Mouse (Mus musculus) lung, postnatal 0 days (tissue): ENCODE results near the gene Gdap2. TPM values are rescaled to one million over a fixed set of nuclear protein-coding genes. Genes with fewer than 3 reads are reported as not detected.

Experiments used
- ATAC-seq: fragments of 200-750 bp; cut with Nextera tagmentation; 2 replicates; pipeline ENCODE4 v1.8.0; 2017; ENCODE audit warnings: moderate library complexity
- DNase-seq: peaks from one replicate; pipeline ENCODE4 v3.0.0-alpha.2; 2016; ENCODE audit warnings: low spot score
- H3K27ac ChIP-seq: fragments of 300-500 bp; sonication (generic); 2 replicates; pipeline ENCODE4 v1.5.1; 2014; ENCODE audit warnings: antibody characterized with exemption, mild to moderate bottlenecking, low read length, mixed read lengths
- H3K27me3 ChIP-seq: fragments of 300-500 bp; sonication (generic); replicated peaks from 2 replicates; pipeline ENCODE4 v1.6.1; 2014; ENCODE audit warnings: low read length, mixed read lengths; ENCODE audit not compliant: insufficient read depth
- H3K36me3 ChIP-seq: fragments of 300-500 bp; sonication (generic); 2 replicates; pipeline ENCODE4 v1.6.1; 2014; ENCODE audit warnings: low read length, mixed read lengths; ENCODE audit not compliant: insufficient read depth
- H3K4me1 ChIP-seq: fragments of 300-500 bp; sonication (generic); 2 replicates; pipeline ENCODE4 v1.6.1; 2014; ENCODE audit warnings: antibody characterized with exemption, low read depth, low read length, mixed read lengths; ENCODE audit not compliant: insufficient read depth
- H3K4me2 ChIP-seq: fragments of 300-500 bp; sonication (generic); replicated peaks from 2 replicates; pipeline ENCODE4 v1.6.1; 2014; ENCODE audit warnings: low read depth, mild to moderate bottlenecking, low read length, moderate library complexity, mixed read lengths
- H3K4me3 ChIP-seq: fragments of 300-500 bp; sonication (generic); 2 replicates; pipeline ENCODE4 v1.5.1; 2014; ENCODE audit warnings: low read depth, low read length
- H3K9ac ChIP-seq: fragments of 300-500 bp; sonication (generic); replicated peaks from 2 replicates; pipeline ENCODE4 v1.6.1; 2014; ENCODE audit warnings: low read depth, mild to moderate bottlenecking
- H3K9me3 ChIP-seq: fragments of 300-500 bp; sonication (generic); 2 replicates; pipeline ENCODE4 v1.6.1; 2016; ENCODE audit warnings: low read length, mixed read lengths
- CTCF ChIP-seq: IDR thresholded peaks from 2 replicates; pipeline ENCODE4 v1.5.1; 2016; ENCODE audit warnings: antibody characterized with exemption, mild to moderate bottlenecking
- EP300 ChIP-seq: IDR thresholded peaks from 2 replicates; pipeline ENCODE4 v1.6.1; 2016; ENCODE audit warnings: antibody characterized with exemption, mild to moderate bottlenecking, control low read depth
- WGBS: fragments of 180-500 bp; shearing (Covaris S2); extraction: QIAGEN DNeasy Blood & Tissue Kit; methylation state at CpG from one replicate; pipeline ENCODE4 v1.1.7; 2014; 5-methylcytosine and 5-hydroxymethylcytosine counted together
- polyA plus RNA-seq: library from polyadenylated mRNA; unstranded; fragments of >200 nt; fragmentation: Nextera tagmentation; extraction: Ambion mirVana; gene quantifications from 2 replicates; pipeline ENCODE4 v1.2.1, GENCODE M21; 2015

Gene Gdap2
- polyA plus RNA-seq, 1 experiment from 2014 or later, result 21.3 TPM

DNA sequence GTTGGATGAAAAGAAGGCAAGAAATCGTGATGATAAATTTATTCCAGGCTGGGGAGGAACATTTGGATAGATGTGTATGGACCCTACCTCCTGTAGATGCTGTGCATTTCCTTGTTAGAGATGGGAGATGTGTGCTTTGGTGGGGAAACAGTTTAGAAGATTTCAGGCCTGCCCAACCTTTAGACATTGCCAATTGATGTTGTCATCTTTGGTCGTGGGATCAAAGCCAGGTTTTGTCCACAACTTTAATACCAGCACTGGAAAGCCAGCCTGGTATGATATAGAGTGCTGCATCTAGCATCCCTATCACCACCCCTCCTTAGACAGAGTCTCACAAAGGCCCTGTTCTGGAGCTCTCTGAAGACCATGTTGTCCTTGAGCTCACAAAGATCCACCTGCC, 1.4 kb downstream of the Gdap2 start:
- WGBS, result 71% methylated on average over 2 of the region's 2 CpGs
- no peak for DNase-seq
- Histone ChIP-seq H3K4me3 (no peak overlapping the region), H3K9ac (no peak overlapping the region), H3K27ac (no peak overlapping the region), H3K27me3 (no peaks in the 10 kb centered on the region), H3K36me3 (0 out of 2 replicates have a peak, but pooled peaks cover 9% of the 10 kb centered on the region), H3K9me3 (no peaks in the 10 kb centered on the region), H3K4me2 (no peak overlapping the region), H3K4me1 (peaks cover 4% of the 10 kb centered on the region; the same call in 1 of the 2 replicates)
- TF ChIP-seq EP300 (no peak), CTCF (no peak)
- no peak for ATAC-seq

- no peak for TF ChIP-seq EP300
- no peak for TF ChIP-seq CTCF
- Histone ChIP-seq H3K9me3 (no peaks in the 10 kb centered on the region), H3K27ac (no peak overlapping the region), H3K4me2 (no peak overlapping the region), H3K4me1 (peaks cover 4% of the 10 kb centered on the region; the same call in 1 of the 2 replicates), H3K4me3 (no peak overlapping the region), H3K9ac (no peak overlapping the region), H3K27me3 (no peaks in the 10 kb centered on the region), H3K36me3 (no peaks in the 10 kb centered on the region)
- no peak for ATAC-seq
- DNase-seq, result no peak
Observed at GRCm38 (mm10) chr3:100164991-100165390, 2.8 kb downstream of the Gdap2 start.

- H3K27ac ChIP-seq, result no peak overlapping the region
- no peak overlapping the region for H3K9ac ChIP-seq
- H3K36me3 ChIP-seq, result peaks cover 39% of the 10 kb centered on the region; the same call in 1 of the 2 replicates
- WGBS, result 87% methylated on average over 2 of the region's 2 CpGs
- H3K27me3 ChIP-seq, result no peaks in the 10 kb centered on the region
- H3K4me3 ChIP-seq, result no peak overlapping the region
- no peak overlapping the region for H3K4me2 ChIP-seq
- H3K4me1 ChIP-seq, result no peaks in the 10 kb centered on the region
- ATAC-seq, result no peak
- DNase-seq, result peak; percentile 15
- TF ChIP-seq EP300 (no peak), CTCF (no peak)
- H3K9me3 ChIP-seq, result no peaks in the 10 kb centered on the region
Observed at GRCm38 (mm10) chr3:100176031-100176430, 13.8 kb downstream of the Gdap2 start.

DNA sequence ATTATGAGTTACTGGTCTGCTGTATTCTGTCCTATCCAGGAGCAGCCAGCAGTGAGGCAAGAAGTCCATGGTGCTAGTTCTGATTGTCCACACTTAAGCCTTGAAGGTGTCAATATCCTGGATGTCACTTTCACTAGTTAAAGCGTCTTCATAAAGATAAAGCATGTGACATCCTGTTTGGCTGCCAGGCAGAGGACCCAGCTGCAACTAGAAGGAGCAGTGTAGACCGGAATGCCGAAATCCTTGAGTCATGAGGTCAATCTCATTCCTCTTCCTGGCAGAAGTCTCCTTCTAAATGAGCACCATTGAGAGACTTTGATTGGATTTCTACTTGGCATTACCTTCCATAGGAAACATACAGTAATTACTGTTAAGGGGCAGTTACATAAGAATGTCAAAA, 18.3 kb downstream of the Gdap2 start:
- no peaks in the 10 kb centered on the region for H3K4me1 ChIP-seq
- WGBS, result 45% methylated on average over 3 of the region's 3 CpGs
- TF ChIP-seq EP300 (no peak), CTCF (no peak)
- ATAC-seq (no peak), DNase-seq (no peak)
- no peak overlapping the region for H3K4me3 ChIP-seq
- no peaks in the 10 kb centered on the region for H3K9me3 ChIP-seq
- no peak overlapping the region for H3K4me2 ChIP-seq
- no peaks in the 10 kb centered on the region for H3K27me3 ChIP-seq
- peaks cover 38% of the 10 kb centered on the region; the same call in 1 of the 2 replicates for H3K36me3 ChIP-seq
- no peak overlapping the region for H3K9ac ChIP-seq
- no peak overlapping the region for H3K27ac ChIP-seq

DNA sequence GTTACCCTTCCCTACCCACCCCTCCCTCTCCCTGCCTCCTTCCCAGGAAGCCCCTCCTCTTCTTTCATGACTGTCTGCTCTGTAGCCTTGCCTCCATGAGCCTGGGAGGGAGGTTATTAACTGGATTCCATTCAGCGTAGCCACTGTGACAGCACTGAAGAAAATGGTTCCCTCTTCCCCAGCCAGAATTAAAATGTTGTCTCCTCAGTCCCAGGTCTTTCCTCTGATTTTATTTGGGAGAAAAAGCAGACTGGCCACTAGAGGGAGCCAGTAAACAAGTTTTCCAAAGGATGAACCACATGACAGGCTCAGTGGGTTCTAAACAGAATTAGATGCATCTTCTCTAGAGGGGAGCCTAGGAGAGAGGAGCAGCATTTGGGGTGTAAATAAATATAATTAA, 27.3 kb downstream of the Gdap2 start:
- H3K36me3 ChIP-seq, result peaks cover 26% of the 10 kb centered on the region
- H3K27me3 ChIP-seq, result no peaks in the 10 kb centered on the region
- no peak overlapping the region for H3K4me2 ChIP-seq
- H3K4me3 ChIP-seq, result no peak overlapping the region
- H3K9me3 ChIP-seq, result no peaks in the 10 kb centered on the region
- no peak overlapping the region for H3K9ac ChIP-seq
- DNase-seq, result peak; percentile 78
- peak; percentile 81 for TF ChIP-seq CTCF
- TF ChIP-seq EP300, result no peak
- WGBS, result 50% methylated on average over 1 of the region's 1 CpGs
- no peaks in the 10 kb centered on the region for H3K4me1 ChIP-seq
- peak; percentile 33; the same call in 1 of the 2 replicates for ATAC-seq
- H3K27ac ChIP-seq, result no peak overlapping the region

- peaks cover 26% of the 10 kb centered on the region for H3K36me3 ChIP-seq
- ATAC-seq, result no peak
Observed at GRCm38 (mm10) chr3:100189861-100190260, 27.7 kb downstream of the Gdap2 start.

DNA sequence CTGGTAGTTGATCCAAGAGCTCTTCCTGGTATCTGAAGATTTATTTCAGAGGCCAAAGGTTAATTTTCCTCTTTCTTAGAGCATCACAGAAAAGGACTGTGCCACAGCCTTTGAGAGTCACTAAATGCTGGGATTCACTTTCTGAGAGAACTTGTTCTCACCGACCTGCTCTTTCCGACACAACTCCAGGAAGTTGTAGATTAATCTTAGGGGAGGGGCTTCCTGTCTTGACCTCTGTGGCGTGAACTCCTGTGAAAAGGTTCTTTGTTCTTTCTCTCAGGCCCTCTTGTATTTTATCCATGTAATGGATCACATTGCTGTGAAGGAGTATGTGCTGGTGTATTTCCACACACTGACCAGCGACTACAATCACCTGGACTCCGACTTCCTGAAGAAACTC, 32.0 kb downstream of the Gdap2 start:
- H3K9ac ChIP-seq, result no peak overlapping the region
- TF ChIP-seq EP300 (no peak), CTCF (no peak)
- H3K27ac ChIP-seq, result no peak overlapping the region
- WGBS, result 28% methylated on average over 5 of the region's 5 CpGs
- DNase-seq (peak; percentile 8), ATAC-seq (no peak; the same call in 1 of the 2 replicates)
- H3K4me1 ChIP-seq, result no peaks in the 10 kb centered on the region
- H3K9me3 ChIP-seq, result no peaks in the 10 kb centered on the region
- H3K4me3 ChIP-seq, result no peak overlapping the region
- peaks cover 18% of the 10 kb centered on the region for H3K36me3 ChIP-seq
- no peak overlapping the region for H3K4me2 ChIP-seq
- no peaks in the 10 kb centered on the region for H3K27me3 ChIP-seq

More at GRCm38 (mm10) chr3:100189861-100190260, 27.7 kb downstream of the Gdap2 start:
- no peak for DNase-seq
- no peak for TF ChIP-seq CTCF
- no peak for TF ChIP-seq EP300
- WGBS, result 87% methylated on average over 11 of the region's 11 CpGs
- H3K27ac ChIP-seq, result no peak overlapping the region
- no peaks in the 10 kb centered on the region for H3K9me3 ChIP-seq
- H3K4me1 ChIP-seq, result no peaks in the 10 kb centered on the region
- H3K4me3 ChIP-seq, result no peak overlapping the region
- H3K4me2 ChIP-seq, result no peak overlapping the region
- H3K9ac ChIP-seq, result no peak overlapping the region
- H3K27me3 ChIP-seq, result no peaks in the 10 kb centered on the region
